Mouse (Mus musculus) cortical plate, adult 2 months (tissue): ENCODE measurements at regions not wholly inside any gene's neighbourhood (a gene's known extent, or its start where the extent isn't known, plus 50 kb on each side); places are given as distances from the start of the nearest gene placed in this dataset.

Experiments
- CTCF ChIP-seq: fragments of 200-500 bp; IDR thresholded peaks from 2 replicates; pipeline ENCODE4 v1.5.1; 2011; ENCODE audit warnings: mild to moderate bottlenecking, control low read depth, low read length; ENCODE audit not compliant: insufficient read depth; ENCODE audit errors: extremely low read depth
- POLR2A ChIP-seq: fragments of 200-500 bp; IDR thresholded peaks from 2 replicates; pipeline ENCODE4 v1.6.1; 2011; ENCODE audit warnings: mild to moderate bottlenecking, low read length, control low read depth; ENCODE audit not compliant: insufficient read depth; ENCODE audit errors: extremely low read depth

DNA sequence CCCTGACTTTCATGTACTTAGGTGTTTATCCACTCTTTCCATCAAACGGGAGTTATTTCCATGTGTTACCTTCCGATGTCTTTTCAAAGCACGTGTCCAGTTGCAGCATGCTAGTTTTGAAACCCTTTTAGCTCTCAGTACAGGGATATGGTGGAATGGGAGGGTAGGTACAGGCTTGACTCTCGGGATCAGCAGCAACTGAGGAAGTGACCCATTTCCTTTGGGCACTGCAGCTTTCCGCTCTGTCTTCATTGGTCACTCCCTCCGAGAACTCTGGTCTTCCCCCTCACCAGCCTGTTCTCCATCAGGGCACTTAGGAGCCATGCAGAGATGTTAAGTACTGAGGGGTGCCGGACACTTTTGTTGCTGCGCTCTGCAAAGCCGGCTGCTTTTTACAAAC, 196.5 kb downstream of the Stim2 start:
- TF ChIP-seq POLR2A (no peak), CTCF (no peak)
